8 mouse cellular contexts compared by ENCODE assay signal in genomic region chr14:24500845-24501186, GRCm38 (mm10). TPM values are rescaled to one million over a fixed set of nuclear protein-coding genes. Genes with fewer than 3 reads are reported as not detected.
DNase-seq lines count a peak whose midpoint lies in the region; ATAC-seq lines count a peak whose summit lies in the region.

No protein-coding gene starts in this region.

- H3K27me3 ChIP-seq in heart, embryonic 13.5 days (replicated peaks): no peaks in the 10 kb centered on the region
- H3K27me3 ChIP-seq in embryonic facial prominence, embryonic 10.5 days (replicated peaks; ENCODE audit: low read depth, poor library complexity, severe bottlenecking): no peaks in the 10 kb centered on the region
- no peaks in the 10 kb centered on the region for H3K27me3 ChIP-seq in hindbrain, embryonic 14.5 days (ENCODE audit: control insufficient read depth, insufficient read depth, low read length)
- no peaks in the 10 kb centered on the region for H3K27me3 ChIP-seq in midbrain, embryonic 12.5 days

- H3K9me3 ChIP-seq in heart, embryonic 13.5 days: 0 out of 2 replicates have a peak, but pooled peaks cover 3% of the 10 kb centered on the region
- H3K9me3 ChIP-seq in embryonic facial prominence, embryonic 10.5 days: no peaks in the 10 kb centered on the region
- no peaks in the 10 kb centered on the region for H3K9me3 ChIP-seq in hindbrain, embryonic 14.5 days (ENCODE audit: control insufficient read depth, low read length)
- H3K9me3 ChIP-seq in midbrain, embryonic 12.5 days: no peaks in the 10 kb centered on the region

- peak overlapping the region; percentile 60 for H3K4me2 ChIP-seq in heart, embryonic 13.5 days
- peak overlapping the region; percentile 17 for H3K4me2 ChIP-seq in hindbrain, embryonic 14.5 days (replicated peaks)
- peak overlapping the region; percentile 32 for H3K4me2 ChIP-seq in midbrain, embryonic 12.5 days (replicated peaks)

- 0 out of 2 replicates have a peak, but pooled peaks have one; percentile 27 for ATAC-seq in heart, embryonic 13.5 days (ENCODE audit: extremely low read depth, insufficient number of reproducible peaks, low FRiP score, low TSS enrichment)
- peak; percentile 61; the same call in 1 of the 2 replicates for ATAC-seq in hindbrain, embryonic 14.5 days (ENCODE audit: low FRiP score)
- ATAC-seq in midbrain, embryonic 12.5 days (ENCODE audit: low FRiP score, low read depth): peak; percentile 50; the same call in 1 of the 2 replicates
- ATAC-seq in CD4-positive, CD25-positive, alpha-beta regulatory T cell, adult 4 months: no peak

- H3K27ac ChIP-seq in heart, embryonic 13.5 days (replicated peaks): peak overlapping the region; percentile 45
- H3K27ac ChIP-seq in embryonic facial prominence, embryonic 10.5 days (replicated peaks): peak overlapping the region; percentile 86
- H3K27ac ChIP-seq in hindbrain, embryonic 14.5 days: peak overlapping the region; percentile 96
- peak overlapping the region; percentile 93 for H3K27ac ChIP-seq in midbrain, embryonic 12.5 days (replicated peaks)

- peak overlapping the region; percentile 27; the same call in 1 of the 2 replicates for H3K4me3 ChIP-seq in heart, embryonic 13.5 days
- H3K4me3 ChIP-seq in embryonic facial prominence, embryonic 10.5 days: peak overlapping the region; percentile 41
- H3K4me3 ChIP-seq in hindbrain, embryonic 14.5 days (replicated peaks; ENCODE audit: low read length): no peak overlapping the region
- no peak overlapping the region for H3K4me3 ChIP-seq in midbrain, embryonic 12.5 days

- DNase-seq in heart, adult 8-10 months (ENCODE audit: low spot score): no peak
- no peak for DNase-seq in embryonic facial prominence, embryonic 10.5 days (ENCODE audit: low spot score)
- no peak for DNase-seq in hindbrain, embryonic 14.5 days (ENCODE audit: low spot score)
- no peak for DNase-seq in spleen, postnatal 36 days (ENCODE audit: low spot score in 2 of 2)
- no peak for DNase-seq in thymus, postnatal 36 days

- H3K36me3 ChIP-seq in heart, embryonic 13.5 days: peaks cover 41% of the 10 kb centered on the region
- peaks cover 42% of the 10 kb centered on the region for H3K36me3 ChIP-seq in embryonic facial prominence, embryonic 10.5 days (replicated peaks)
- H3K36me3 ChIP-seq in hindbrain, embryonic 14.5 days (replicated peaks; ENCODE audit: control insufficient read depth, insufficient read depth): peaks cover 43% of the 10 kb centered on the region
- H3K36me3 ChIP-seq in midbrain, embryonic 12.5 days: peaks cover 30% of the 10 kb centered on the region

- peak overlapping the region; percentile 75 for H3K9ac ChIP-seq in heart, embryonic 13.5 days
- H3K9ac ChIP-seq in hindbrain, embryonic 14.5 days: peak overlapping the region; percentile 45
- peak overlapping the region; percentile 45; the same call in 1 of the 2 replicates for H3K9ac ChIP-seq in midbrain, embryonic 12.5 days (replicated peaks)

- WGBS in heart, embryonic 13.5 days: 20% methylated on average over 8 of the region's 8 CpGs
- 18% methylated on average over 8 of the region's 8 CpGs for WGBS in embryonic facial prominence, embryonic 10.5 days
- WGBS in hindbrain, embryonic 14.5 days: 4% methylated on average over 8 of the region's 8 CpGs
- WGBS in midbrain, embryonic 12.5 days: 8% methylated on average over 8 of the region's 8 CpGs

- peaks cover 14% of the 10 kb centered on the region for H3K4me1 ChIP-seq in heart, embryonic 13.5 days
- H3K4me1 ChIP-seq in embryonic facial prominence, embryonic 10.5 days: peaks cover 14% of the 10 kb centered on the region
- H3K4me1 ChIP-seq in hindbrain, embryonic 14.5 days (replicated peaks; ENCODE audit: control insufficient read depth, insufficient read depth, low read length): peaks cover 12% of the 10 kb centered on the region
- H3K4me1 ChIP-seq in midbrain, embryonic 12.5 days: peaks cover 12% of the 10 kb centered on the region

RNA-seq across cellular contexts. Expression of gene Rps24, which starts 13.9 kb away (rescaled TPM):
- 597 and 600 TPM in 2 replicates for polyA plus RNA-seq in heart, embryonic 13.5 days (2015; fragmentation: Nextera tagmentation; extraction: Ambion mirVana)
- total RNA-seq in heart, adult 8-10 months (2022): 1,000 to 10,000 TPM in 1 of 4 experiments, 100 to 1,000 TPM in 3; 885 to 1,065 (median 937) TPM
- polyA plus RNA-seq in embryonic facial prominence, embryonic 10.5 days (2016; fragmentation: Nextera tagmentation; extraction: Ambion mirVana): 1,131 and 1,182 TPM in 2 replicates
- polyA plus RNA-seq in hindbrain, embryonic 14.5 days (2014; fragmentation: Nextera tagmentation; extraction: Ambion mirVana): 703 and 824 TPM in 2 replicates
- polyA plus RNA-seq in midbrain, embryonic 12.5 days (2016; fragmentation: Nextera tagmentation; extraction: Ambion mirVana): 901 and 946 TPM in 2 replicates
- polyA plus RNA-seq in CD4-positive, CD25-positive, alpha-beta regulatory T cell, adult 4 months (2017; shearing (Covaris generic)): 1,000 to 10,000 TPM; 1,796 to 2,807 TPM

RNA-seq across cellular contexts. Expression of gene Polr3a, which starts 14.0 kb away (rescaled TPM):
- 12.6 and 13.8 TPM in 2 replicates for polyA plus RNA-seq in heart, embryonic 13.5 days (2015; fragmentation: Nextera tagmentation; extraction: Ambion mirVana)
- 10 to 100 TPM; 11.8 to 15.0 (median 12.9) TPM for total RNA-seq in heart, adult 8-10 months (2022)
- polyA plus RNA-seq in embryonic facial prominence, embryonic 10.5 days (2016; fragmentation: Nextera tagmentation; extraction: Ambion mirVana): 20.4 and 21.4 TPM in 2 replicates
- polyA plus RNA-seq in hindbrain, embryonic 14.5 days (2014; fragmentation: Nextera tagmentation; extraction: Ambion mirVana): 17.7 and 18.6 TPM in 2 replicates
- polyA plus RNA-seq in midbrain, embryonic 12.5 days (2016; fragmentation: Nextera tagmentation; extraction: Ambion mirVana): 22.5 and 24.5 TPM in 2 replicates
- polyA plus RNA-seq in CD4-positive, CD25-positive, alpha-beta regulatory T cell, adult 4 months (2017; shearing (Covaris generic)): 10 to 100 TPM; 18.4 to 26.3 TPM

Comparison
In these comparisons a context has a peak if more than half of its experiments do, and no peak if none do; other contexts are left out.
1. H3K27ac ChIP-seq: peak in every context shown above with its lines; median percentile 96 in hindbrain, embryonic 14.5 days; 93 in midbrain, embryonic 12.5 days; 86 in embryonic facial prominence, embryonic 10.5 days; 45 in heart, embryonic 13.5 days.
2. H3K4me3 ChIP-seq: peak in heart, embryonic 13.5 days (single experiment) and embryonic facial prominence, embryonic 10.5 days (single experiment); none in hindbrain, embryonic 14.5 days (single experiment) and midbrain, embryonic 12.5 days (single experiment).
3. Peak in every context shown above with its lines, with median percentiles within 50 percentile points of each other: H3K4me2 ChIP-seq and H3K9ac ChIP-seq.